Mouse (Mus musculus) embryonic fibroblast, embryonic 13.5 days (primary cell): Measurements from ENCODE around the gene E130208F15Rik.

Source experiments
- CTCF ChIP-seq: IDR thresholded peaks from 2 replicates; pipeline ENCODE4 v1.5.1; 2011; ENCODE audit warnings: mild to moderate bottlenecking, control low read depth, low read length, moderate library complexity, borderline replicate concordance; ENCODE audit not compliant: insufficient read depth
- POLR2A ChIP-seq: IDR thresholded peaks from 2 replicates; pipeline ENCODE4 v1.6.1; 2011; ENCODE audit warnings: low read depth, mild to moderate bottlenecking, control low read depth, low read length, moderate library complexity

GRCm38 (mm10) chr7:30347828-30348227 is 26.3 kb downstream of the E130208F15Rik start:
- TF ChIP-seq CTCF (peak; percentile 56), POLR2A (no peak)
